Mouse (Mus musculus): ENCODE results near the gene Fancd2os. TPM values are rescaled to one million over a fixed set of nuclear protein-coding genes. Genes with fewer than 3 reads are reported as not detected.

Fancd2os gene
- total RNA-seq, 2 experiments from 2014 or later = not detected

DNA sequence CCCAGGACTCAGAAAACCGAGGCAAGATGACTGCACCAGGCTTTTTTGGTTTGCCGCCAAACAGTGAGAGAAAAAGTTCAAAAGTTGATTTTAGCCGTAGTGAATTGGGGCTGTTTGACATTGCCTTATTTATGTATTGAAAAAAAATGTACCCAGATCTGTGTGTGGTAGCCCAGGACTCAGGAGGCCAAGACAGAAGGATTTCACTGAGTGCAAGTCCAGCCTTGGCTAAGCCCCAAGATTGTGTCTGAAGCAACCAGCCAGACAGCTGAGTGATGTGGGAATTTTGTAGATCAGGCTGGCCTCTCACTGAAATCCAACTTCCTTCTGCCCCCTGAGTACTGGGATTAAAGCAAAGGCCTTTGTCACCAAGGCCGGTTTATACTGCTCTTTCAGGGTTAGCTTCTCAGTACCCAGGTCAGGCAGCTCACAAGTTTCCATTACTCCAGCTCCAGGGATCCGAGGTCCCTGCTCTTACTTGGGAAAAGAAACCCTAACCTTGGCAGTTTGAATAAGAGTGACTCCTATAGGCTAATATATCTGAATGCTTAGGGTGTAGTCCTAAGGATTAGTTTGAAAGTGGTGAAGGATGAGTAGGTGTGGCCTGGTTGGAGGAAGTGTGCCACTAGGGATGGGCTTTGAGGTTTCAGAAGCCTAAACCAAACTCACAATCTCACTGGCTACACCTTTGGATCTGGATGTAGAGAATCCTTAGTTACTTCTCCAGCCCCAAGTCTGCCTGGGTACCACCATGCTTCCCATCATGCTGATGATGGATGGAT is 24.7 kb upstream of the Fancd2os start:
- Histone ChIP-seq H3K27ac (peak overlapping the region; percentile 95; the same call in 1 of the 2 replicates), H3K4me3 (peak overlapping the region; percentile 56)
- intact Hi-C loops (cut with DNase I) = loop anchor here (2.0 to 5.0 kb wide), 2 partner anchors 16 to 123 kb away; partner anchors contain the start of gene Prrt3
- TF ChIP-seq CTCF (IDR thresholded peaks at IDR 0.05) = no peak
- DNase-seq (ENCODE audit: extremely low spot score in 1 of 2, low spot score in 2 of 2) = no peak

DNA sequence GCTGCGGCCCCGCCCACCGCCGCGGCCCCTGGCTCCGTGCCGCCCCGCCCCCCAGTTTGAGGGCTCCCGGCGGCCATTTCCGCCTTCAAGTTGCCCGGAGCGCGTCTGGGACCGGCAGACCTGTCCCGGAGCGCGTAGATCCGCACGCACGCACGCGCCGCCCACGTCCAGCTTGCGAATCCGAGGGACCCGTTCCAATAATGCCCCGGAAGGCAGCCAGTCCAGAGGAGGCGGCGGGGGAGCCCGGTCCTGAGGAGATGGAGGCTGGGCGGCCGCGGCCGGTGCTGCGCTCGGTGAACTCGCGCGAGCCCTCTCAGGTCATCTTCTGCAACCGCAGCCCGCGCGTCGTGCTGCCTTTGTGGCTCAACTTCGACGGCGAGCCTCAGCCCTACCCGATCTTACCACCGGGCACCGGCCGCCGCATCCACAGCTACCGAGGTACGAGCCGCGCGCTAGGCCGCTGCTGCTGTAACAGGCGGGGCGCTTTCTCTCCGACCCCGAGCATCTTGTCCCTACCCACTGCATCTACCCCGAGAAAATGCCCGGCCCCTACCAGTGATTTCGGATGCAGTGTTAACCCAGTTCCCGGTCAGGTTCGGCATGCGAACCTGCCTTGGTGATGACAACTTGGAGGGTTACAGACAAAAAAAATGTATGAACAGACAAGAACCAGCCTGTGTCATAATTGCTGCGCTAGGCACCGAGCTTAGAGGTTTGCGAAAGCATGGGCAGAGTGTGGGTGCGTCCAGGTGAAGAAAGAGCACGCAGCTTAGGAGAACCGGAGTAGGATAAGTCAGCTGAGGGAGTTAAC is 23.6 kb upstream of the Fancd2os start, which contains the start of gene Vhl:
Vhl (plus strand) TSS at position 19 of the 811 bp plus-strand sequence.
- Histone ChIP-seq H3K27ac (peak within 1 kb of the TSS; percentile 95), H3K4me3 (peak within 1 kb of the TSS; percentile 56)
- peak; percentile 84 to 87 for DNase-seq (ENCODE audit: extremely low spot score in 1 of 2, low spot score in 2 of 2)
- no peak; the same call in 1 of the 2 replicates for TF ChIP-seq CTCF (IDR thresholded peaks at IDR 0.05)
- intact Hi-C loops (cut with DNase I) = loop anchor here (2.0 to 5.0 kb wide), 2 partner anchors 15 to 122 kb away; partner anchors contain the start of gene Prrt3

DNA sequence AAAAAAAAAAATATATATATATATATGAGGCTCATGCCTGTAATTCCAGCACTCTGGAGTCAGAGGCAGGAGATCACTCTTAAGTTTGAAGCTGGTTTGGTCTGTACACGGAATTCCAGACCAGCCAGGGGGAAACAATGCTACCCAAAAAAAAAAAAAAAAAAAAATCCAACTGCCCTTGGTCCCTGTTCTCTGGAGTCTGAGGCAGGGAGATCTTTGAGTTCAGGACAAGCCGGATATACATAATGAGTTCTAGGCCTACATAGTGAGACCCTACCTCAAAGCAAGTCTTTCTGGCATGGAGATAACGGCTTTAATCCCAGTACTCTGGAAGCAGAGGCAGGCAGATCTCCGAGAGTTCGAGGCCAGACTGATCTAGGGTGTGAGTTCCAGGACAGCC is 22.9 kb upstream of the Fancd2os start:
- intact Hi-C loops (cut with DNase I) = loop anchor here (5.0 kb wide), 1 partner anchor 121 kb away; the partner anchor contains the start of gene Prrt3
- no peak for DNase-seq (ENCODE audit: extremely low spot score in 1 of 2, low spot score in 2 of 2)
- no peak for TF ChIP-seq CTCF (IDR thresholded peaks at IDR 0.05)
- Histone ChIP-seq H3K4me3 (peak overlapping the region; percentile 56), H3K27ac (peak overlapping the region; percentile 81)

DNA sequence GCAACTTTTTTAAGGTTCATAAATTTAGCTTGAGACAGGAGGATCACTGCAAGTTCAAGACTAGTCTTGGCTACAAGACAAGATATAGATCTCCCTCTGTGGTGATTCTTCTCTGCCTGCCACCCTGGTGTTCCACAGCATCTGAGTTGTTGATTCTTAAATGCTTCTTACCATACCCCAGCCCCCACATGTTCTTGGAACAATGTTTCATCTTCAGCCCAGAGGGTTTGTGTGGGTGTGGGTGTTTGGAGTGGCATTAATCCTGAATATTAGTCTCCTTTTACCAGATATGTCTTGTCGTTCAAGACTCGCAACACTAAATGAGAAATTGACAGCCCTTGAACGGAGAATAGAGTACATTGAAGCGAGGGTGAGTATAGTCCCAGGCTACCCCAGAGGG is 15.0 kb upstream of the Fancd2os start:
- DNase-seq (ENCODE audit: extremely low spot score in 1 of 2, low spot score in 2 of 2) = no peak
- no peak for TF ChIP-seq CTCF (IDR thresholded peaks at IDR 0.05)
- intact Hi-C loops (cut with DNase I) = loop anchor here (2.0 kb wide), 1 partner anchor 93 kb away; no protein-coding TSS in a partner anchor
- Histone ChIP-seq H3K27ac (peak overlapping the region; percentile 86), H3K4me3 (no peak overlapping the region)

DNA sequence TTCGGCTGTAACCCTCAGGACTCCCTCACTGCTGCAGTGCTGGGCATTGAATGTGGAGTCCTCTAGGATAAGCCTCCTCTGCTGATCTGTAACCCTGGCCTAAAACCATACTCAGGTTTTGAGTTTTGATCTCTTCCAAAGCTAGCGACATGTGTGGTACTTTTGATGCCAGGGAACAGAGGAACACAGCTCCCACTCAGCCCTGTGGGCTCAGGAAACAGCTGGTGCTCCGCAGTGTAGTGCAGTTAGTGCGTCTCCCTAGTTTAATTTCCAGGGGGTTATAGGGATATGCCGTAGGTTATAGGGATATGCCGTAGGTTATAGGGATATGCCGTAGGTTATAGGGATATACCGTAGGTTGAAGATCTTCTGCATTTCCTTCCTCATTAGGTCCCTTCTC is 14.5 kb upstream of the Fancd2os start:
- intact Hi-C loops (cut with DNase I) = loop anchor here (2.0 kb wide), 1 partner anchor 92 kb away; no protein-coding TSS in a partner anchor
- H3K27ac ChIP-seq = peak overlapping the region; percentile 86
- no peak for DNase-seq (ENCODE audit: extremely low spot score in 1 of 2, low spot score in 2 of 2)
- TF ChIP-seq CTCF (IDR thresholded peaks at IDR 0.05) = no peak
- no peak overlapping the region for H3K4me3 ChIP-seq

DNA sequence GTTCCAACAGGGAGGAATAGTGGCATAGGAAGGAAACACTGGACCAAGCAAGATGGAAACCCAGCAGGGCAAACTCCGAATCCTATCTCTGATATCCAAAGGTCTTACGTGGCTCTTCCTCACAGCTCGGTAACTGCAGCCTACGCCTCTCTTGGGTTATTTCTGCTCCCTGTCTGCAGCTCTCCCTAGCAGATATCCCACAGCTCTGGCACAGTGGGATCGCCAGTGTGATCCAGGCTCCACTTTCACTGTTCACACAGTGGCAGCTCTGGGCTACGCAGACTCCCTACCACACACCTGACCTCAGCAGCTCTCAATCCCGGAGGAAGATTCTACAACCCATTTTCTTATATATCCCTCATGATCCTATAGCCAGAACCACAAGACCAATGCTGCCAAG is 13.6 kb upstream of the Fancd2os start:
- TF ChIP-seq CTCF (IDR thresholded peaks at IDR 0.05) = no peak
- intact Hi-C loops (cut with DNase I) = loop anchor here (2.0 kb wide), 1 partner anchor 91 kb away; no protein-coding TSS in a partner anchor
- Histone ChIP-seq H3K27ac (peak overlapping the region; percentile 86), H3K4me3 (no peak overlapping the region)
- DNase-seq (ENCODE audit: extremely low spot score in 1 of 2, low spot score in 2 of 2) = no peak

DNA sequence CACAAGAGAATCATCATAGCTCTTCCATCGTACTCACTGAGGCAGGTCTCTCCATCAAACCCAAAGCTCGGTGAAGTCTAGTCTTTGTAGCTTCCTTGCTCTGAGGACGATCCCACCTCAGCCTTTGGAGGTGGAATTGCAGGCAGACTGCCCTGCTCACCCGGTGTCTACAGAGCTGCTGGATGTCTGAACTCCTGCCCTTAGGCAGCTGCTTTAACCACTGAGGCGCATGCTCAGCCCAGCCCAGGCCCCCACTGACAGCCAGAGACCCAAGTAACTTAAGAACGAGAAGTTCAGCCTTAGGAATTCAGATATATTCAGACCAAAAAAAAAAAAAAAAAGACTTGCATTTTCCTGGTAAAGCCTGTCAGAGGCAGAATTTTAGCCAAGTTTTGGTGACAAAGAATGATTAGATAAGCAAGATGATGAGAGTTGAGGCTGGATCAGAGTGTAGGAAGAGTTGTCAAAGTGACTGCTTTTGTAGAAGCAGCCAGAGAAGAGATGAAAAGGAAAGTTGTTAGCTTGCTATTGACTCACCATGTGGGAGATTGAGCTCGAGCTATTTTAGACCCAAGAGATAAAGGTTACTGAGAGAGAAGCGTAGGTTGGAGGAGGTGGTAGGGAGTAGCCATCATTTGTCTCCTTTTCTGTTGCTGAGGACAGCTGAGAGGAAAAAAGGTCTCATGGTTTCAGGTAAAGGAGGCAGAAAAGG is 11.9 kb upstream of the Fancd2os start:
- no peak for TF ChIP-seq CTCF (IDR thresholded peaks at IDR 0.05)
- H3K27ac ChIP-seq = peak overlapping the region; percentile 86

DNA sequence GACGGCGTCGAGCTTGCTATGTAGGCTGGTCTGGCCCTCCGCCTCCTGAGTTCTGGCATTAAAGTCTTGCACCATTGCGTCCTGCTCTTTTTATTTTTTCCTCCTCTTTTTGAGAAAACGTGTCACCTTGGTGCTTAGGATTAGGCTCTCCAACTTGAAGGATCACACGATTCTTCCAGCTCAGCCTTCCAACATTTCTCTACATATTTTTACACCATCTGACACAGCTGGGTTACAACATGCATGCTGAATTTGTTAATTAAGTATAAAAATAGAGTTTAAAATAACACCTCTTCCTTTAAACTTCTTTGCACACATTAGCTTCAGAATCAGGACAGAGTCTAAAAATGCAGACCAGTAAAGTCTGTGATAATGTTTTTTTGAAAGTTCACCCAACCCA is 8.8 kb upstream of the Fancd2os start:
- Histone ChIP-seq H3K4me3 (no peak overlapping the region), H3K27ac (peak overlapping the region; percentile 90)
- no peak for DNase-seq (ENCODE audit: extremely low spot score in 1 of 2, low spot score in 2 of 2)
- no peak for TF ChIP-seq CTCF (IDR thresholded peaks at IDR 0.05)
- intact Hi-C loops (cut with DNase I) = loop anchor here (2.0 kb wide), 2 partner anchors 16 to 108 kb away; partner anchors contain the start of gene Prrt3

More for the DNA sequence above, 11.9 kb upstream of the Fancd2os start:
- peak in 1 of 2 experiments; percentile 24 for DNase-seq (ENCODE audit: extremely low spot score in 1 of 2, low spot score in 2 of 2)
- intact Hi-C loops (cut with DNase I) = loop anchor here (2.0 kb wide), 1 partner anchor 36 kb away; no protein-coding TSS in a partner anchor
- no peak overlapping the region for H3K4me3 ChIP-seq

DNA sequence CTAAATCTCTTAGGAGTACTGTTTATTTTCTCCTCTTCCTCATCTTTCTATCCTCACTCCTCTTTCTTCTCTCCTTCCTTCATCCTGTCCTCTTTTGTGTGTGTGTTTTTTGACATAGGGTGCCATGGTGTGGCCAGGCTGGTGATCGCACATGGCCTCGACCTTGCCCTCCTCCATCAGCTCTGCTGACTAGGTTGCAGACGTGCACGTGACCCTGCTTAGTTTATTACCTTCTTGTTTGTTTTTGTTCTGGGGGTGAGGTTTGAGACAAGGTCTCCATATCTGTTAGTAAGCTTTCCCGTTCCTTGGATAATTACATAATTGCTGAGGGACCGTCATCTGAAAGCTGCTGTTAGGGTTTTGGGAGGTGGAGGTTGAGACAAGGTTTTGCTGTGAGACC is 8.4 kb upstream of the Fancd2os start:
- no peak for DNase-seq (ENCODE audit: extremely low spot score in 1 of 2, low spot score in 2 of 2)
- intact Hi-C loops (cut with DNase I) = loop anchor here (2.0 kb wide), 2 partner anchors 16 to 108 kb away; partner anchors contain the start of gene Prrt3
- no peak overlapping the region for H3K4me3 ChIP-seq
- H3K27ac ChIP-seq = peak overlapping the region; percentile 90
- no peak for TF ChIP-seq CTCF (IDR thresholded peaks at IDR 0.05)

DNA sequence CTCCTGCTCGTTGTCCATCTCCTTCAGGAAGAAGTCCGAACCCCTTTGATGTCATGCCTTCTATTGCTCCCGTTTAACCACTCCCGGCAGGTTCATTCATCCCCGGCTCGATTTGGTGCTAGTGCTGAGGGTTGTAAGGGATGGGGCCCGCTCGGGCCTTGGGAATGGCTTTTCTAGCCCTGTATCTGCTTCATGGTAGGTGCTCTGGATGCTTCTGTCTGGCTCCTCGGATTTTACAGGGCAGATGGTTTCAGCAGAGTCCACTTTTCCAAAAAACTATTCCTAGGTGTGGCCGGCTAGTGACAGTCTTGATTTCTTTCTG is 4.7 kb upstream of the Fancd2os start:
- peak overlapping the region; percentile 93 for H3K4me3 ChIP-seq
- TF ChIP-seq CTCF (IDR thresholded peaks at IDR 0.05) = no peak
- DNase-seq (ENCODE audit: extremely low spot score in 1 of 2, low spot score in 2 of 2) = no peak
- H3K27ac ChIP-seq = peak overlapping the region; percentile 91
- intact Hi-C loops (cut with DNase I) = no loop called here

Data from left cerebral cortex, adult 2 months (tissue).